Mouse (Mus musculus): Measurements from ENCODE around the gene Prmt7.

- TF ChIP-seq CTCF (IDR thresholded peaks at IDR 0.05; ENCODE audit: low read depth) (no peak), EP300 (IDR thresholded peaks at IDR 0.05; ENCODE audit: low read depth) (no peak)
Measured at GRCm38 (mm10) chr8:106288732-106289131, 78.0 kb downstream of the Prmt7 start.

Measured in liver, postnatal 0 days (tissue).